Mouse (Mus musculus): Measurements from ENCODE around the gene Mmp25. TPM values are rescaled to one million over a fixed set of nuclear protein-coding genes. Genes with fewer than 3 reads are reported as not detected.

The Mmp25 gene
- polyA plus RNA-seq, 1 experiment: not detected

GRCm38 (mm10) chr17:23670516-23671074, 25.5 kb upstream of the Mmp25 start:
- no peak overlapping the region for H3K4me3 ChIP-seq
- H3ac ChIP-seq (ENCODE audit: control insufficient read depth, insufficient read length): no peak overlapping the region
- H3K4me2 ChIP-seq (ENCODE audit: low read depth): no peak overlapping the region
- peaks cover 31% of the 10 kb centered on the region for H3K79me2 ChIP-seq (ENCODE audit: control insufficient read depth, insufficient read depth)
- H3K27me3 ChIP-seq (ENCODE audit: control insufficient read depth, insufficient read depth, insufficient read length): no peaks in the 10 kb centered on the region
- peaks cover 18% of the 10 kb centered on the region for H3K36me3 ChIP-seq (ENCODE audit: control insufficient read depth, insufficient read depth)
- TF ChIP-seq MYOD1 (IDR thresholded peaks at IDR 0.05; ENCODE audit: control insufficient read depth in 1 of 3, insufficient read length in 2 of 3, low read depth in 2 of 3): no peak
- no peak for TF ChIP-seq TCF3 (IDR thresholded peaks at IDR 0.05; ENCODE audit: insufficient read length, low read depth)
- TF ChIP-seq MAX (IDR thresholded peaks at IDR 0.05; ENCODE audit: low read depth): no peak
- TF ChIP-seq REST (IDR thresholded peaks at IDR 0.05; ENCODE audit: insufficient read depth, insufficient read length): no peak
- no peak for TF ChIP-seq E2F4 (IDR thresholded peaks at IDR 0.05; ENCODE audit: insufficient read depth)
- TF ChIP-seq USF1 (IDR thresholded peaks at IDR 0.05; ENCODE audit: low read depth): no peak
- TF ChIP-seq TCF12 (IDR thresholded peaks at IDR 0.05; ENCODE audit: insufficient read depth, poor library complexity, severe bottlenecking): no peak
- TF ChIP-seq SRF (IDR thresholded peaks at IDR 0.05; ENCODE audit: control insufficient read depth, insufficient read length, low read depth): no peak
- TF ChIP-seq POLR2AphosphoS2 (IDR thresholded peaks at IDR 0.05; ENCODE audit: insufficient read length, low read depth): no peak
- no peak for TF ChIP-seq POLR2A (IDR thresholded peaks at IDR 0.05; ENCODE audit: insufficient read length, low read depth)
- TF ChIP-seq MYOG (IDR thresholded peaks at IDR 0.05; ENCODE audit: control insufficient read depth in 1 of 3, insufficient read depth in 1 of 3, insufficient read length in 2 of 3, low read depth in 2 of 3): no peak
- TF ChIP-seq CEBPB (IDR thresholded peaks at IDR 0.05; ENCODE audit: insufficient read depth, poor library complexity, severe bottlenecking): no peak

DNA sequence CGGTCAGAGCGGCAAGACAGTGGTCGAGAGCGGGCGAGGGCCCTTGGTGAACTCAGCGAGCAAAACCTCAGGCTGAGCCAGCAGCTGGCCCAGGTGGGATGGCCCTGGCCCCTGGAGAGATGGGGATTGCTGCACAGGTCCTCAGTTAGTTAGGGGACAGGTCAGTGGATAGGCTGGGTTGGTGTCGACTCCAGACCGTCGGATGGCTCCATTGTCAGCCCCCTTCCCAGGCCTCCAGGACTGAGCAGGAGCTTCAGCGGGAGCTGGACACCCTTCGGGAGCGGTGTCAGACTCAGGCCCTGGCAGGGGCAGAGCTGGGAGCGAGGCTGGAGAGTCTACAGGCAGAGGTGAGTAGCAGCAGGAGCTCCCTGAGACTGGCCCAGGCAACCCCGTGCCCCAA, 20.4 kb upstream of the Mmp25 start:
- no peak overlapping the region for H3K4me3 ChIP-seq
- H3K36me3 ChIP-seq (ENCODE audit: control insufficient read depth, insufficient read depth): peaks cover 13% of the 10 kb centered on the region
- H3K79me2 ChIP-seq (ENCODE audit: control insufficient read depth, insufficient read depth): no peaks in the 10 kb centered on the region
- TF ChIP-seq E2F4 (IDR thresholded peaks at IDR 0.05; ENCODE audit: insufficient read depth): no peak
- no peak for TF ChIP-seq MYOD1 (IDR thresholded peaks at IDR 0.05; ENCODE audit: control insufficient read depth in 1 of 3, insufficient read length in 2 of 3, low read depth in 2 of 3)
- TF ChIP-seq POLR2AphosphoS2 (IDR thresholded peaks at IDR 0.05; ENCODE audit: insufficient read length, low read depth): no peak
- no peak for TF ChIP-seq TCF3 (IDR thresholded peaks at IDR 0.05; ENCODE audit: insufficient read length, low read depth)
- no peak for TF ChIP-seq MAX (IDR thresholded peaks at IDR 0.05; ENCODE audit: low read depth)
- no peak for TF ChIP-seq REST (IDR thresholded peaks at IDR 0.05; ENCODE audit: insufficient read depth, insufficient read length)
- no peak for TF ChIP-seq CEBPB (IDR thresholded peaks at IDR 0.05; ENCODE audit: insufficient read depth, poor library complexity, severe bottlenecking)
- TF ChIP-seq USF1 (IDR thresholded peaks at IDR 0.05; ENCODE audit: low read depth): no peak
- no peak overlapping the region for H3K4me2 ChIP-seq (ENCODE audit: low read depth)
- H3ac ChIP-seq (ENCODE audit: control insufficient read depth, insufficient read length): no peak overlapping the region
- no peaks in the 10 kb centered on the region for H3K27me3 ChIP-seq (ENCODE audit: control insufficient read depth, insufficient read depth, insufficient read length)

DNA sequence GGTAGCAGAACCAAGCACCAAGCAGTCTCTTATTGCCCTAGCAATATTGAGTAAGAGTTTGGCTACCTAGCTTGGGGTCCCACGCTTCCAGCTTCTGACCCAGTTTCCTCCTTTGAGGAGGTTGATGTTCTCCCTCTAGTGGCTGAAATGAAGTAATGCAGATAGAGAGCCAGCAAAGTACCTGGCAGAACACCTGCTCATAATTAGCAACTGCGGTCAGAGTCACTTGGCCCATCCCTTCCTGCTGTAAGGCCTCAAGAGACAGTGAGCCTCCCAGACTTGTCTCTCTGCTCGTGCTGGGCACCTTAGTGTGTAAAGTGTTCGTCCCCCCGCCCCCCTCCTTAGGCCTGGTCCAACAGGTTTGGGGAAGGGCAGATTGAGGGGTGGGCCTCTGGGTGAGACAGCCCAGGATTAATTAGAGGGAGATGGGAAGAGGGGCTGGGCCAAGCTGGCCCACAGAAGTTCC, 19.5 kb upstream of the Mmp25 start:
- H3K4me3 ChIP-seq: no peak overlapping the region
- no peak overlapping the region for H3ac ChIP-seq (ENCODE audit: control insufficient read depth, insufficient read length)
- H3K79me2 ChIP-seq (ENCODE audit: control insufficient read depth, insufficient read depth): no peaks in the 10 kb centered on the region
- TF ChIP-seq POLR2AphosphoS2 (IDR thresholded peaks at IDR 0.05; ENCODE audit: insufficient read length, low read depth) (peak; percentile 75), MYOD1 (IDR thresholded peaks at IDR 0.05; ENCODE audit: control insufficient read depth in 1 of 3, insufficient read length in 2 of 3, low read depth in 2 of 3) (no peak)
- H3K36me3 ChIP-seq (ENCODE audit: control insufficient read depth, insufficient read depth): peaks cover 6% of the 10 kb centered on the region
- H3K27me3 ChIP-seq (ENCODE audit: control insufficient read depth, insufficient read depth, insufficient read length): no peaks in the 10 kb centered on the region
- H3K4me2 ChIP-seq (ENCODE audit: low read depth): no peak overlapping the region

DNA sequence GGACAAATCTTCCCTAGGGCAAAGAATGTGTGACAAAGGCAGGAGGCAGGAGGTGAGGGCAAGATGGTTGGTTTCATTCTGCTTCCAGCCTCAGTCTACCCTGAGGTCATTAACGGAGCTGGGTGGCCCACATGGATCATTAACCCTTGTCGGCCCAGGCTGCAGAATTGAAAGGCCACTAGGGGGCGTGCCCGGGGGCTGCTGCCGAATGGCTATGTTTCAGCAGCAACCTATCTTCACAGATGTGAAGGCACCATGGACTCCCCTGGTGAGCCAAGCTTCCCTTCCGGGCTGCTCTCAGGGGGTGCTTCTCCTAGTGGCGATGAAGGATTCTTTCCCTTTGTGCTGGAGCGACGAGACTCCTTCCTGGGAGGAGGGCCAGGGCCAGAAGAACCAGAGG, 16.4 kb upstream of the Mmp25 start:
- Histone ChIP-seq H3ac (ENCODE audit: control insufficient read depth, insufficient read length) (no peak overlapping the region), H3K79me2 (ENCODE audit: control insufficient read depth, insufficient read depth) (no peaks in the 10 kb centered on the region), H3K27me3 (ENCODE audit: control insufficient read depth, insufficient read depth, insufficient read length) (no peaks in the 10 kb centered on the region), H3K36me3 (ENCODE audit: control insufficient read depth, insufficient read depth) (peaks cover 4% of the 10 kb centered on the region), H3K4me3 (no peak overlapping the region), H3K4me2 (ENCODE audit: low read depth) (no peak overlapping the region)
- TF ChIP-seq TCF3 (IDR thresholded peaks at IDR 0.05; ENCODE audit: insufficient read length, low read depth): no peak
- TF ChIP-seq MYOG (IDR thresholded peaks at IDR 0.05; ENCODE audit: control insufficient read depth in 1 of 3, insufficient read depth in 1 of 3, insufficient read length in 2 of 3, low read depth in 2 of 3): no peak
- no peak for TF ChIP-seq MAX (IDR thresholded peaks at IDR 0.05; ENCODE audit: low read depth)
- no peak for TF ChIP-seq TCF12 (IDR thresholded peaks at IDR 0.05; ENCODE audit: insufficient read depth, poor library complexity, severe bottlenecking)
- TF ChIP-seq REST (IDR thresholded peaks at IDR 0.05; ENCODE audit: insufficient read depth, insufficient read length): no peak
- TF ChIP-seq SRF (IDR thresholded peaks at IDR 0.05; ENCODE audit: control insufficient read depth, insufficient read length, low read depth): no peak
- TF ChIP-seq MYOD1 (IDR thresholded peaks at IDR 0.05; ENCODE audit: control insufficient read depth in 1 of 3, insufficient read length in 2 of 3, low read depth in 2 of 3): no peak
- no peak for TF ChIP-seq POLR2AphosphoS2 (IDR thresholded peaks at IDR 0.05; ENCODE audit: insufficient read length, low read depth)

DNA sequence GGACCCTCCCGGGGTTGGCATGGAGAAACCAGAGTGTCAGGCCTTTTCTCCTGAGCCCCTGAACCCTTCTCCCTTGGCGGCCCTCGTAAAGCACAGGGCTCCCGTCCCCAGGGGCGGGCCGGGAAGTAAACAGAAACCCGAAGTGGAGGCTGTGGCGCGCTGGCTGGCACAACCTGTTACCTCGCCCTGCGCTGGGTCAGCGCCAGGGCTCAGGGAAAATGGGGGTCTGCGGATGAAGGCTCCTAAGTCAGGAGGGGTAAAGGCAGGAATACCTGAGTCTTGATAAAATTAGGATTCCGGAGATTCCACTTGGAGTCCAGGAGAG, 15.8 kb upstream of the Mmp25 start:
- Histone ChIP-seq H3K4me2 (ENCODE audit: low read depth) (no peak overlapping the region), H3ac (ENCODE audit: control insufficient read depth, insufficient read length) (no peak overlapping the region), H3K27me3 (ENCODE audit: control insufficient read depth, insufficient read depth, insufficient read length) (no peaks in the 10 kb centered on the region), H3K36me3 (ENCODE audit: control insufficient read depth, insufficient read depth) (no peaks in the 10 kb centered on the region), H3K4me3 (no peak overlapping the region), H3K79me2 (ENCODE audit: control insufficient read depth, insufficient read depth) (no peaks in the 10 kb centered on the region)
- TF ChIP-seq POLR2AphosphoS2 (IDR thresholded peaks at IDR 0.05; ENCODE audit: insufficient read length, low read depth) (no peak), MYOG (IDR thresholded peaks at IDR 0.05; ENCODE audit: control insufficient read depth in 1 of 3, insufficient read depth in 1 of 3, insufficient read length in 2 of 3, low read depth in 2 of 3) (no peak), MYOD1 (IDR thresholded peaks at IDR 0.05; ENCODE audit: control insufficient read depth in 1 of 3, insufficient read length in 2 of 3, low read depth in 2 of 3) (no peak), TCF3 (IDR thresholded peaks at IDR 0.05; ENCODE audit: insufficient read length, low read depth) (no peak), MAX (IDR thresholded peaks at IDR 0.05; ENCODE audit: low read depth) (no peak), TCF12 (IDR thresholded peaks at IDR 0.05; ENCODE audit: insufficient read depth, poor library complexity, severe bottlenecking) (no peak), CEBPB (IDR thresholded peaks at IDR 0.05; ENCODE audit: insufficient read depth, poor library complexity, severe bottlenecking) (no peak)

All from myocyte (in vitro differentiated cells).